Mouse (Mus musculus): ENCODE measurements around the gene Mmp24. TPM values are rescaled to one million over a fixed set of nuclear protein-coding genes. Genes with fewer than 3 reads are reported as not detected.
"Not testable (repeated sequence)": the region's sequence is repeated elsewhere in the genome, so short reads cannot be mapped to it uniquely, and the experiment has no call there.

Mmp24 gene
- polyA plus RNA-seq, 1 experiment from 2014 or later = 0.07 TPM

GRCm38 (mm10) chr2:155819449-155820251 lies 44.5 kb downstream of the Mmp24 start:
- peak overlapping the region; percentile 78 for H3K4me3 ChIP-seq (ENCODE audit: low read length)
- H3K9ac ChIP-seq (replicated peaks; ENCODE audit: low read length) = peak overlapping the region; percentile 85
- H3K4me1 ChIP-seq (ENCODE audit: insufficient read depth, low read length) = peaks cover 11% of the 10 kb centered on the region
- peak; percentile 32 for ATAC-seq (ENCODE audit: low FRiP score, low TSS enrichment)
- peak overlapping the region; percentile 66 for H3K27ac ChIP-seq (ENCODE audit: low read length)
- H3K36me3 ChIP-seq (ENCODE audit: insufficient read depth, low read length) = peaks cover 41% of the 10 kb centered on the region
- H3K4me2 ChIP-seq (replicated peaks; ENCODE audit: low read depth, low read length) = peak overlapping the region; percentile 93
- no peaks in the 10 kb centered on the region for H3K27me3 ChIP-seq (ENCODE audit: insufficient read depth, low read length)
- no peaks in the 10 kb centered on the region for H3K9me3 ChIP-seq (ENCODE audit: low read length)
- WGBS = 54% methylated on average over 6 of the region's 6 CpGs

- no peak overlapping the region for H3K9ac ChIP-seq (replicated peaks; ENCODE audit: low read length)
- peaks cover 18% of the 10 kb centered on the region for H3K4me1 ChIP-seq (ENCODE audit: insufficient read depth, low read length)
- H3K27ac ChIP-seq (ENCODE audit: low read length) = 0 out of 2 replicates have a peak overlapping the region, but pooled peaks have one; percentile 66
- H3K36me3 ChIP-seq (ENCODE audit: insufficient read depth, low read length) = peaks cover 41% of the 10 kb centered on the region
- ATAC-seq (ENCODE audit: low FRiP score, low TSS enrichment) = no peak
- WGBS = 85% methylated on average over 5 of the region's 5 CpGs
- H3K27me3 ChIP-seq (ENCODE audit: insufficient read depth, low read length) = no peaks in the 10 kb centered on the region
- no peaks in the 10 kb centered on the region for H3K9me3 ChIP-seq (ENCODE audit: low read length)
- no peak overlapping the region for H3K4me2 ChIP-seq (replicated peaks; ENCODE audit: low read depth, low read length)
- no peak overlapping the region for H3K4me3 ChIP-seq (ENCODE audit: low read length)
Measured at GRCm38 (mm10) chr2:155820779-155821178, 45.6 kb downstream of the Mmp24 start.

DNA sequence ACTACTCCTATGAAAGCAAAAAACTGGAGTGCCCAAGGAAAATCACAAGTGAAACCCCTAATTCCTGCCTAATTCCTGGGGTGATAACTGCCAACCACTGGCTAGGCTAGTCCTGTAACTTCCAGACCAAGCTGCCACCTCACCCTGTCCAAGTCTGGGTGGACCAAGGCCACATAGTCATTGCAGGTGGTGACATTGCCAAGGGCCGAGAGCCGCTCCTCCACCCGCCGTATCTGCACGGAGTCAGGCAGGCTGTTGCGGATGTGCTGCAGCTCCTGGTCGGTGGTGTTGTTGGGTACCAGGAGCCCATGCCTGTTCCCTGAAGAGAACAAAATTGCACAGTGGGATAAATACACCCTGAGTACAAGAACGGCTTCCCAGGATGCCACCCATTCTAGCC lies 48.6 kb downstream of the Mmp24 start:
- Histone ChIP-seq H3K9ac (replicated peaks; ENCODE audit: low read length) (no peak overlapping the region), H3K27me3 (ENCODE audit: insufficient read depth, low read length) (no peaks in the 10 kb centered on the region), H3K9me3 (ENCODE audit: low read length) (no peaks in the 10 kb centered on the region), H3K4me3 (ENCODE audit: low read length) (no peak overlapping the region), H3K36me3 (ENCODE audit: insufficient read depth, low read length) (peaks cover 41% of the 10 kb centered on the region), H3K27ac (ENCODE audit: low read length) (no peak overlapping the region), H3K4me1 (ENCODE audit: insufficient read depth, low read length) (peaks cover 24% of the 10 kb centered on the region), H3K4me2 (replicated peaks; ENCODE audit: low read depth, low read length) (no peak overlapping the region)
- no peak for ATAC-seq (ENCODE audit: low FRiP score, low TSS enrichment)
- 92% methylated on average over 5 of the region's 8 CpGs for WGBS

DNA sequence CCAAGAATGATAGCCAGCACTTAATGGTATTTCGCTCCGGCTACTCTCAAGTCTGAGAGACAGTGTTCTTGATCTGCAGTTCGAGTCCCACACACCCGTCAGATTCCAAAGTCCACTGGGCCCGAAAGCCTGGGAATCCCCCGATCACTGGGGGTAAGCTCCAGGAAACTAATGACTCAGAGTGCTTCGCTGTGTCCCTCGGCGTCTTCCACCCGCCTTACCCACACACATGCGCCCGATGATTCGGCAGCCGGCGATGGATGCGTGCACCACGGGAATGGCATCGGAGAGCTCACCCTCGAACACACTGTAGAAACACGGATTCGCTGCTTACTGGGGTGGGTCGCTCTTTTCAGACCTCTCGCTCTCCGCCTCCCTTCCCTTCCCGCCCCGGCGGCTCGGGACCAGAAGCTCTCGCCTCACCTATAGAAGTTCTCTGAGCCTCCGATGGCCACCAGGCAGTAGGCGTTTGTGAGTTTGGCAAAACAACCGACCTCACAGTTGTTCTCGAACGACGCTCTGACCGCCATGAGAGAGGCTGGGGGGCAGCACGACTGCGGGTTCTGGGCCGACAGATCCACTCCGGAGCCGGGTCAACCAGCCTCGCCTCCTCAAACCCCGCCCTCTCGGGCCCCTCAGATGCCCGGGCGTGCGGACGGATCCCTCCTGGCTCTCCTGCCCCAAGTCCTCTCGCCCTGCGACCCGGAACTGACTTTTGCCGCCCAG lies 50.9 kb downstream of the Mmp24 start:
- Histone ChIP-seq H3K4me2 (replicated peaks; ENCODE audit: low read depth, low read length) (peak overlapping the region; percentile 62), H3K9me3 (ENCODE audit: low read length) (no peaks in the 10 kb centered on the region), H3K27ac (ENCODE audit: low read length) (peak overlapping the region; percentile 87), H3K4me1 (ENCODE audit: insufficient read depth, low read length) (peaks cover 18% of the 10 kb centered on the region), H3K4me3 (ENCODE audit: low read length) (peak overlapping the region; percentile 89), H3K9ac (replicated peaks; ENCODE audit: low read length) (peak overlapping the region; percentile 88), H3K36me3 (ENCODE audit: insufficient read depth, low read length) (peaks cover 29% of the 10 kb centered on the region), H3K27me3 (ENCODE audit: insufficient read depth, low read length) (no peaks in the 10 kb centered on the region)
- ATAC-seq (ENCODE audit: low FRiP score, low TSS enrichment) = no peak
- 1% methylated on average over 52 of the region's 52 CpGs for WGBS

DNA sequence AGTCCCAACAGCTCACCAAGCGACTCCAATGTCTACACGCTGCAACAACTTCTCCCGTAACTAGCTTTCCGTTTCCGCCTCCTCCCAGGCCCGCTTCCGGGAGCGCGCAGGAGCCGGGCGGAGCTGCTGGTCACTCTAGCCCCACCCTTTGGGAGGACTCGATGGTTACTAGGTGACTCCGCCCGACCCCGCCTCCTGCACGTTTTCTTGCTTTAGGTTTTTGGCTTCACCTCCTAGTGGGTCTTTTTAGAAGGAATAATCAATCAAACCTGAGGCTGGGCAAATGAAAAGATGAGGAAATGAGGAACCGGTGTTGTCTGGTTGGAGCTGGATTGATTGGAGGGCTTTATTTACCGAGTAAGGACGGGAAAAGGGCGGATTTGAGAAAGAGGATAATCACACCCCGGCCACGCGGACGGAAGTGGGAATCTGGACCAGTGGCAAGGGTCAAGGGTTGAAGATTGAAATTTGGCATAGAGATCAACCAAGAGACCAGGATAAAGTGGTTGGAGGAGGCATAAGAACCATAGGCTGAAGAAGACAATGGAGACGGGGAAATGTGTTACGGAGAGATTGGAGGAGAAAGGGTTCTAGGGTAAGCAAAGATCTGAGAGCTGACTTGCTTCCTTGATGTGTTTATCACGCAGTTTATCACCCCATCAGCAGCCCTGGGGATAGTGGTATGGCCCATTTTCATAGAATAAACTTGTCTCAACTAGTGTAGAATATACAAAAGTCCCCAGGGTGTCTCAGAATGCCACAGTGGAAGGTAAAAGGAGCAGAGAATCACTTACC lies 51.7 kb downstream of the Mmp24 start, which contains the start of gene Eif6:
Gene Eif6 (minus strand): TSS at position 296 of the 795 bp plus-strand sequence.
- H3K9ac ChIP-seq (replicated peaks; ENCODE audit: low read length) = peak within 1 kb of the TSS; percentile 88
- peaks cover 23% of the 10 kb centered on the region for H3K36me3 ChIP-seq (ENCODE audit: insufficient read depth, low read length)
- 2% methylated on average over 27 of the region's 27 CpGs for WGBS
- H3K4me3 ChIP-seq (ENCODE audit: low read length) = peak within 1 kb of the TSS; percentile 89
- peak within 1 kb of the TSS; percentile 62 for H3K4me2 ChIP-seq (replicated peaks; ENCODE audit: low read depth, low read length)
- peaks cover 18% of the 10 kb centered on the region for H3K4me1 ChIP-seq (ENCODE audit: insufficient read depth, low read length)
- no peaks in the 10 kb centered on the region for H3K27me3 ChIP-seq (ENCODE audit: insufficient read depth, low read length)
- H3K9me3 ChIP-seq (ENCODE audit: low read length) = no peaks in the 10 kb centered on the region
- H3K27ac ChIP-seq (ENCODE audit: low read length) = peak within 1 kb of the TSS; percentile 87
- ATAC-seq (ENCODE audit: low FRiP score, low TSS enrichment) = peak; percentile 96

DNA sequence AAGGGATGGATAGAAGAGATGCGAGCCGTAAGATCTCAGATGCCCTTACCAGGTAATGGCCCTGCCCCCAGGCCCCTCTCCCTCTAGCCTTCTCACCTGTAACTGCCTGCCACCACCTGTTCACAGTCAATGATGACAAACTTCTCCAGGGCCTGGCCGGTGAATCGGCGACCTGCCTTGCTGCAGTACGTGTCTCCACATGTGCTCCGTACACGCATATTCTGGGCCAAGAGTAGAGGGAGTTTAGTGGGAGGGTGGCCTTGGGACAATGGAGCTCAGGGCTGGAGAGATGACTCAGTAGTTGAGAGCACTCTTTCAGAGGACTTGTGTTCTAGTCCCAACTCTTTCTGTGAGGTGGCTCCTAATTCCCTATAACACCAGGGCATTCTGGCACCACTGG lies 55.7 kb downstream of the Mmp24 start:
- Histone ChIP-seq H3K27ac (ENCODE audit: low read length) (no peak overlapping the region), H3K9me3 (ENCODE audit: low read length) (no peaks in the 10 kb centered on the region), H3K4me1 (ENCODE audit: insufficient read depth, low read length) (peaks cover 11% of the 10 kb centered on the region), H3K4me2 (replicated peaks; ENCODE audit: low read depth, low read length) (no peak overlapping the region), H3K36me3 (ENCODE audit: insufficient read depth, low read length) (no peaks in the 10 kb centered on the region), H3K9ac (replicated peaks; ENCODE audit: low read length) (no peak overlapping the region), H3K27me3 (ENCODE audit: insufficient read depth, low read length) (no peaks in the 10 kb centered on the region), H3K4me3 (ENCODE audit: low read length) (no peak overlapping the region)
- no peak for ATAC-seq (ENCODE audit: low FRiP score, low TSS enrichment)
- WGBS = 93% methylated on average over 8 of the region's 8 CpGs

GRCm38 (mm10) chr2:155831302-155831701 lies 56.2 kb downstream of the Mmp24 start:
- ATAC-seq (ENCODE audit: low FRiP score, low TSS enrichment) = no peak
- 61% methylated on average over 9 of the region's 9 CpGs for WGBS
- Histone ChIP-seq H3K4me2 (replicated peaks; ENCODE audit: low read depth, low read length) (no peak overlapping the region), H3K4me1 (ENCODE audit: insufficient read depth, low read length) (peaks cover 11% of the 10 kb centered on the region), H3K9ac (replicated peaks; ENCODE audit: low read length) (no peak overlapping the region), H3K4me3 (ENCODE audit: low read length) (no peak overlapping the region), H3K36me3 (ENCODE audit: insufficient read depth, low read length) (no peaks in the 10 kb centered on the region), H3K9me3 (ENCODE audit: low read length) (no peaks in the 10 kb centered on the region), H3K27ac (ENCODE audit: low read length) (no peak overlapping the region), H3K27me3 (ENCODE audit: insufficient read depth, low read length) (no peaks in the 10 kb centered on the region)

DNA sequence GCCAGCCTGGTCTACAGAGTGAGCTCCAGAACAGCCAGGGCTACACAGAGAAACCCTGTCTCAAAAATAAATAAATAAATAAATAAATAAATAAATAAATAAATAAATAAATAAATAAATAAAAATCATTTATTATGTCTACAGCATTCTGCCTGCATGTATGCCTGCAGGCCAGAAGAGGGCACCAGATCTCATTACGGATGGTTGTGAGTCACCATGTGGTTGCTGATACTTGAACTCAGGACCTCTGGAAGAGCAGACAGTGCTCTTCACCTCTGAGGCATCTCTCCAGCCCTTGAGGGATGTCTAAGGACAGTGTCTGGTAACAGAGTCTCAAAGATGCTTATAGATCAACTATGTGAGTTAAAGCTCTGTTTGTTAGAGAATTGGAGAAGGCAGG lies 56.9 kb downstream of the Mmp24 start:
- H3K27me3 ChIP-seq (ENCODE audit: insufficient read depth, low read length); H3K27ac ChIP-seq (ENCODE audit: low read length); H3K36me3 ChIP-seq (ENCODE audit: insufficient read depth, low read length); H3K4me2 ChIP-seq (replicated peaks; ENCODE audit: low read depth, low read length); H3K4me3 ChIP-seq (ENCODE audit: low read length); ATAC-seq (ENCODE audit: low FRiP score, low TSS enrichment); H3K9ac ChIP-seq (replicated peaks; ENCODE audit: low read length); H3K9me3 ChIP-seq (ENCODE audit: low read length); H3K4me1 ChIP-seq (ENCODE audit: insufficient read depth, low read length): not testable (repeated sequence)
- 79% methylated on average over 1 of the region's 1 CpGs for WGBS

GRCm38 (mm10) chr2:155834732-155835131 lies 59.6 kb downstream of the Mmp24 start, which contains the start of gene Fam83c:
Fam83c (minus strand) TSS chr2:155834854.
- no peak within 1 kb of the TSS for H3K4me3 ChIP-seq (ENCODE audit: low read length)
- no peak within 1 kb of the TSS for H3K27ac ChIP-seq (ENCODE audit: low read length)
- no peaks in the 10 kb centered on the region for H3K9me3 ChIP-seq (ENCODE audit: low read length)
- H3K9ac ChIP-seq (replicated peaks; ENCODE audit: low read length) = no peak within 1 kb of the TSS
- H3K4me1 ChIP-seq (ENCODE audit: insufficient read depth, low read length) = no peaks in the 10 kb centered on the region
- H3K27me3 ChIP-seq (ENCODE audit: insufficient read depth, low read length) = no peaks in the 10 kb centered on the region
- no peak within 1 kb of the TSS for H3K4me2 ChIP-seq (replicated peaks; ENCODE audit: low read depth, low read length)
- ATAC-seq (ENCODE audit: low FRiP score, low TSS enrichment) = no peak
- no peaks in the 10 kb centered on the region for H3K36me3 ChIP-seq (ENCODE audit: insufficient read depth, low read length)
- 67% methylated on average over 9 of the region's 9 CpGs for WGBS
